Comparison of ENCODE assay signal across 8 mouse cellular contexts in the genomic region with DNA sequence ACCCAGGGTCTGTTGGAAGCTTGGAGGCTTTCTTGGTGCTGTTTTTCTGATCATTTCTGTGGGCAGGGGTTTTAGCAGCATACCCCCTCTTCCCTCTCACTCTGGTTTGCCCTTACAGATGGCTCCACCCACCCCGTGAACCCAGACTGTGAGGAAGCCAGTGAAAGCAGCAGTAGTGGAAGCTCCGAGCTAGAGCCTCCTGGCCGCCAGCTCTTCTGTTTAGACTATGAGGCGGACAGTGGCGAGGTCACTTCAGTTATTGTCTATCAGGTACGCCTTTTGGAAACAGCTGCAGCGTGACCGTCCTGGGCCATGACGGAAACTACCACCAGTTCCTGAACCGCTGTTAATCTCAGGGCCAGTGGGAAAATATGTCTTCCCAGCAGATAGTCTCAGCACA. TPM values are rescaled to one million over a fixed set of nuclear protein-coding genes. Genes with fewer than 3 reads are reported as not detected.
DNase-seq lines count a peak whose midpoint lies in the region; ATAC-seq and TF ChIP-seq lines count a peak whose summit lies in the region.

No protein-coding gene starts in this region.

- peak overlapping the region; percentile 93 for H3K9ac ChIP-seq in lung, embryonic 16.5 days (ENCODE audit: low read length)
- peak overlapping the region; percentile 91; the same call in 1 of the 2 replicates for H3K9ac ChIP-seq in forebrain, embryonic 15.5 days (replicated peaks)
- H3K9ac ChIP-seq in neural tube, embryonic 14.5 days (replicated peaks; ENCODE audit: low read depth, low read length): 0 out of 2 replicates have a peak overlapping the region, but pooled peaks have one; percentile 93

- H3K27ac ChIP-seq in lung, embryonic 16.5 days (ENCODE audit: low read length): no peak overlapping the region
- no peak overlapping the region for H3K27ac ChIP-seq in forebrain, embryonic 15.5 days (replicated peaks)
- H3K27ac ChIP-seq in limb, embryonic 10.5 days: no peak overlapping the region
- no peak overlapping the region for H3K27ac ChIP-seq in neural tube, embryonic 14.5 days (ENCODE audit: low read depth, low read length)
- no peak overlapping the region for H3K27ac ChIP-seq in thymus, adult 2 months (ENCODE audit: control insufficient read depth, insufficient read depth, low read length)

- no peaks in the 10 kb centered on the region for H3K9me3 ChIP-seq in lung, embryonic 16.5 days (ENCODE audit: control insufficient read depth, low read length)
- H3K9me3 ChIP-seq in forebrain, embryonic 15.5 days: no peaks in the 10 kb centered on the region
- H3K9me3 ChIP-seq in limb, embryonic 10.5 days (replicated peaks): no peaks in the 10 kb centered on the region
- H3K9me3 ChIP-seq in neural tube, embryonic 14.5 days (ENCODE audit: control insufficient read depth, low read length): no peaks in the 10 kb centered on the region

- H3K36me3 ChIP-seq in lung, embryonic 16.5 days (ENCODE audit: control insufficient read depth, insufficient read depth, low read length): peaks cover 6% of the 10 kb centered on the region; the same call in 1 of the 2 replicates
- peaks cover 27% of the 10 kb centered on the region for H3K36me3 ChIP-seq in forebrain, embryonic 15.5 days
- peaks cover 34% of the 10 kb centered on the region for H3K36me3 ChIP-seq in limb, embryonic 10.5 days
- H3K36me3 ChIP-seq in neural tube, embryonic 14.5 days (ENCODE audit: control insufficient read depth, insufficient read depth, low read length): peaks cover 7% of the 10 kb centered on the region; the same call in 1 of the 2 replicates
- peaks cover 18% of the 10 kb centered on the region for H3K36me3 ChIP-seq in thymus, adult 2 months (ENCODE audit: control insufficient read depth, insufficient read depth, low read length)

- no peak for ATAC-seq in lung, embryonic 16.5 days (ENCODE audit: low read depth)
- no peak for ATAC-seq in forebrain, embryonic 15.5 days (replicated peaks)
- no peak for ATAC-seq in neural tube, embryonic 14.5 days (ENCODE audit: low read depth)

- TF ChIP-seq CTCF in thymus, adult 2 months (IDR thresholded peaks at IDR 0.05; ENCODE audit: borderline replicate concordance, control insufficient read depth, extremely low read depth, insufficient read depth, low read length, poor library complexity): no peak

- H3K4me2 ChIP-seq in lung, embryonic 16.5 days (ENCODE audit: low read depth, low read length): peak overlapping the region; percentile 79
- peak overlapping the region; percentile 78 for H3K4me2 ChIP-seq in forebrain, embryonic 15.5 days (replicated peaks)
- peak overlapping the region; percentile 86 for H3K4me2 ChIP-seq in neural tube, embryonic 14.5 days (ENCODE audit: low read depth, low read length)

- H3K4me1 ChIP-seq in lung, embryonic 16.5 days (replicated peaks; ENCODE audit: control insufficient read depth, insufficient read depth, low read length): peaks cover 34% of the 10 kb centered on the region
- peaks cover 47% of the 10 kb centered on the region for H3K4me1 ChIP-seq in forebrain, embryonic 15.5 days
- peaks cover 58% of the 10 kb centered on the region for H3K4me1 ChIP-seq in limb, embryonic 10.5 days
- peaks cover 19% of the 10 kb centered on the region for H3K4me1 ChIP-seq in neural tube, embryonic 14.5 days (ENCODE audit: control insufficient read depth, insufficient read depth, low read length)
- H3K4me1 ChIP-seq in thymus, adult 2 months (replicated peaks; ENCODE audit: control insufficient read depth, insufficient read depth, low read length): peaks cover 4% of the 10 kb centered on the region

- no peak for DNase-seq in lung, postnatal 36 days
- DNase-seq in limb, embryonic 10.5 days (ENCODE audit: low spot score): no peak
- DNase-seq in urinary bladder, adult 2 months (ENCODE audit: low spot score): no peak
- no peak for DNase-seq in thymus, adult 2 months
- no peak for DNase-seq in MN1 (ENCODE audit: low spot score)

- H3K27me3 ChIP-seq in lung, embryonic 16.5 days (ENCODE audit: control insufficient read depth, insufficient read depth, low read depth, low read length): no peaks in the 10 kb centered on the region
- H3K27me3 ChIP-seq in forebrain, embryonic 15.5 days: no peaks in the 10 kb centered on the region
- H3K27me3 ChIP-seq in limb, embryonic 10.5 days (ENCODE audit: low read depth, poor library complexity, severe bottlenecking): no peaks in the 10 kb centered on the region
- H3K27me3 ChIP-seq in neural tube, embryonic 14.5 days (ENCODE audit: control insufficient read depth, insufficient read depth, low read length): peaks cover 3% of the 10 kb centered on the region
- H3K27me3 ChIP-seq in thymus, adult 2 months (ENCODE audit: control insufficient read depth, insufficient read depth, low read length): no peaks in the 10 kb centered on the region

- 61% methylated on average over 10 of the region's 10 CpGs for WGBS in lung, embryonic 16.5 days
- 76% methylated on average over 10 of the region's 10 CpGs for WGBS in forebrain, embryonic 15.5 days
- 90% methylated on average over 10 of the region's 10 CpGs for WGBS in limb, embryonic 10.5 days
- 85% methylated on average over 10 of the region's 10 CpGs for WGBS in neural tube, embryonic 14.5 days
- 82% methylated on average over 10 of the region's 10 CpGs for WGBS in thymus, adult 2 months

- no peak for TF ChIP-seq POLR2A in thymus, adult 2 months (IDR thresholded peaks at IDR 0.05; ENCODE audit: control insufficient read depth, extremely low read depth, insufficient read depth, low read length, poor library complexity)

- H3K4me3 ChIP-seq in lung, embryonic 16.5 days (ENCODE audit: low read length): peak overlapping the region; percentile 80
- H3K4me3 ChIP-seq in forebrain, embryonic 15.5 days: peak overlapping the region; percentile 82
- peak overlapping the region; percentile 90 for H3K4me3 ChIP-seq in limb, embryonic 10.5 days
- peak overlapping the region; percentile 81; the same call in 1 of the 2 replicates for H3K4me3 ChIP-seq in neural tube, embryonic 14.5 days (ENCODE audit: low read depth, low read length)
- H3K4me3 ChIP-seq in thymus, adult 2 months (ENCODE audit: control insufficient read depth, insufficient read depth, low read length): no peak overlapping the region

RNA-seq across cellular contexts. Expression of gene 0610030E20Rik, which starts 1.3 kb away (rescaled TPM):
- 31.6 and 33.2 TPM in 2 replicates for polyA plus RNA-seq in lung, embryonic 16.5 days (2015; fragmentation: Nextera tagmentation; extraction: Ambion mirVana)
- polyA plus RNA-seq in forebrain, embryonic 15.5 days (2015; fragmentation: Nextera tagmentation; extraction: Ambion mirVana): 22.5 and 22.7 TPM in 2 replicates
- 24.3 and 27.3 TPM in 2 replicates for polyA plus RNA-seq in limb, embryonic 10.5 days (2016; fragmentation: Nextera tagmentation; extraction: Ambion mirVana)
- polyA plus RNA-seq in neural tube, embryonic 14.5 days (2014; fragmentation: Nextera tagmentation; extraction: Ambion mirVana): 15.8 and 15.9 TPM in 2 replicates
- 28.1 and 37.6 TPM in 2 replicates for polyA plus RNA-seq in urinary bladder, adult 2 months (2012; rRNA removed)
- polyA plus RNA-seq in thymus, adult 2 months (2012; rRNA removed): 42.2 and 42.3 TPM in 2 replicates

RNA-seq across cellular contexts. Expression of gene Usp39, which starts 3.4 kb away (rescaled TPM):
- 36.7 and 39.2 TPM in 2 replicates for polyA plus RNA-seq in lung, embryonic 16.5 days (2015; fragmentation: Nextera tagmentation; extraction: Ambion mirVana)
- 52.9 and 53.4 TPM in 2 replicates for polyA plus RNA-seq in forebrain, embryonic 15.5 days (2015; fragmentation: Nextera tagmentation; extraction: Ambion mirVana)
- polyA plus RNA-seq in limb, embryonic 10.5 days (2016; fragmentation: Nextera tagmentation; extraction: Ambion mirVana): 78.1 and 88.8 TPM in 2 replicates
- polyA plus RNA-seq in neural tube, embryonic 14.5 days (2014; fragmentation: Nextera tagmentation; extraction: Ambion mirVana): 45.3 and 55.3 TPM in 2 replicates
- 23.6 and 24.0 TPM in 2 replicates for polyA plus RNA-seq in urinary bladder, adult 2 months (2012; rRNA removed)
- 35.6 and 40.3 TPM in 2 replicates for polyA plus RNA-seq in thymus, adult 2 months (2012; rRNA removed)

RNA-seq across cellular contexts. Expression of gene Tmem150a, which starts 6.8 kb away (rescaled TPM):
- polyA plus RNA-seq in lung, embryonic 16.5 days (2015; fragmentation: Nextera tagmentation; extraction: Ambion mirVana): 15.8 and 16.8 TPM in 2 replicates
- polyA plus RNA-seq in forebrain, embryonic 15.5 days (2015; fragmentation: Nextera tagmentation; extraction: Ambion mirVana): 15.2 and 15.6 TPM in 2 replicates
- polyA plus RNA-seq in limb, embryonic 10.5 days (2016; fragmentation: Nextera tagmentation; extraction: Ambion mirVana): 9.9 and 10.3 TPM in 2 replicates
- polyA plus RNA-seq in neural tube, embryonic 14.5 days (2014; fragmentation: Nextera tagmentation; extraction: Ambion mirVana): 15.4 and 28.7 TPM in 2 replicates
- 26.6 and 27.0 TPM in 2 replicates for polyA plus RNA-seq in urinary bladder, adult 2 months (2012; rRNA removed)
- polyA plus RNA-seq in thymus, adult 2 months (2012; rRNA removed): 14.4 and 19.4 TPM in 2 replicates

RNA-seq across cellular contexts. Expression of gene Rnf181, which starts 18.3 kb away (rescaled TPM):
- polyA plus RNA-seq in lung, embryonic 16.5 days (2015; fragmentation: Nextera tagmentation; extraction: Ambion mirVana): 149 and 152 TPM in 2 replicates
- polyA plus RNA-seq in forebrain, embryonic 15.5 days (2015; fragmentation: Nextera tagmentation; extraction: Ambion mirVana): 126 and 130 TPM in 2 replicates
- polyA plus RNA-seq in limb, embryonic 10.5 days (2016; fragmentation: Nextera tagmentation; extraction: Ambion mirVana): 109 TPM in 2 replicates
- 115 and 145 TPM in 2 replicates for polyA plus RNA-seq in neural tube, embryonic 14.5 days (2014; fragmentation: Nextera tagmentation; extraction: Ambion mirVana)
- 88.8 and 100 TPM in 2 replicates for polyA plus RNA-seq in urinary bladder, adult 2 months (2012; rRNA removed)
- polyA plus RNA-seq in thymus, adult 2 months (2012; rRNA removed): 90.7 and 98.9 TPM in 2 replicates

RNA-seq across cellular contexts. Expression of gene Vamp5, which starts 31.9 kb away (rescaled TPM):
- polyA plus RNA-seq in lung, embryonic 16.5 days (2015; fragmentation: Nextera tagmentation; extraction: Ambion mirVana): 43.0 and 46.3 TPM in 2 replicates
- 8.9 and 9.4 TPM in 2 replicates for polyA plus RNA-seq in forebrain, embryonic 15.5 days (2015; fragmentation: Nextera tagmentation; extraction: Ambion mirVana)
- polyA plus RNA-seq in limb, embryonic 10.5 days (2016; fragmentation: Nextera tagmentation; extraction: Ambion mirVana): 19.1 and 19.7 TPM in 2 replicates
- polyA plus RNA-seq in neural tube, embryonic 14.5 days (2014; fragmentation: Nextera tagmentation; extraction: Ambion mirVana): 3.1 and 28.2 TPM in 2 replicates
- 91.1 and 102 TPM in 2 replicates for polyA plus RNA-seq in urinary bladder, adult 2 months (2012; rRNA removed)
- polyA plus RNA-seq in thymus, adult 2 months (2012; rRNA removed): 18.2 and 24.0 TPM in 2 replicates
